Mouse (Mus musculus): ENCODE results near the gene Kcnmb2. TPM values are rescaled to one million over a fixed set of nuclear protein-coding genes. Genes with fewer than 3 reads are reported as not detected.

Gene Kcnmb2
- polyA plus RNA-seq, 1 experiment from 2014 or later: 6.5 TPM

- no peak for ATAC-seq
These were observed 171.6 kb downstream of the Kcnmb2 start for GRCm38 (mm10) chr3:32073881-32074280.

GRCm38 (mm10) chr3:32088762-32089161, 186.5 kb downstream of the Kcnmb2 start:
- Histone ChIP-seq H3K4me2 (replicated peaks) (no peak overlapping the region), H3K9ac (replicated peaks) (no peak overlapping the region)
- 91% methylated on average over 1 of the region's 1 CpGs for WGBS

More at GRCm38 (mm10) chr3:32073881-32074280, 171.6 kb downstream of the Kcnmb2 start:
- Histone ChIP-seq H3K27me3 (no peaks in the 10 kb centered on the region), H3K9me3 (no peaks in the 10 kb centered on the region), H3K4me2 (replicated peaks) (no peak overlapping the region), H3K9ac (replicated peaks) (no peak overlapping the region), H3K27ac (no peak overlapping the region), H3K4me1 (replicated peaks) (no peaks in the 10 kb centered on the region; the same call in 1 of the 2 replicates), H3K4me3 (replicated peaks) (no peak overlapping the region), H3K36me3 (no peaks in the 10 kb centered on the region)
- WGBS: 50% methylated on average over 8 of the region's 8 CpGs

GRCm38 (mm10) chr3:32101391-32101790, 199.1 kb downstream of the Kcnmb2 start:
- no peak overlapping the region for H3K4me2 ChIP-seq (replicated peaks)
- H3K27me3 ChIP-seq: no peaks in the 10 kb centered on the region
- H3K9ac ChIP-seq (replicated peaks): no peak overlapping the region
- no peaks in the 10 kb centered on the region for H3K9me3 ChIP-seq
- no peak overlapping the region for H3K4me3 ChIP-seq (replicated peaks)
- no peaks in the 10 kb centered on the region for H3K36me3 ChIP-seq
- no peak overlapping the region for H3K27ac ChIP-seq
- whole genome bisulfite sequencing: 89% methylated on average over 10 of the region's 10 CpGs
- ATAC-seq: no peak
- H3K4me1 ChIP-seq (replicated peaks): no peaks in the 10 kb centered on the region

More at GRCm38 (mm10) chr3:32088762-32089161, 186.5 kb downstream of the Kcnmb2 start:
- no peak overlapping the region for H3K27ac ChIP-seq
- ATAC-seq: no peak
- no peaks in the 10 kb centered on the region for H3K9me3 ChIP-seq
- no peaks in the 10 kb centered on the region for H3K27me3 ChIP-seq
- H3K4me3 ChIP-seq (replicated peaks): no peak overlapping the region
- H3K36me3 ChIP-seq: no peaks in the 10 kb centered on the region
- no peaks in the 10 kb centered on the region for H3K4me1 ChIP-seq (replicated peaks)

- Histone ChIP-seq H3K4me3 (replicated peaks) (no peak overlapping the region), H3K4me2 (replicated peaks) (no peak overlapping the region), H3K9me3 (no peaks in the 10 kb centered on the region), H3K9ac (replicated peaks) (no peak overlapping the region), H3K27me3 (no peaks in the 10 kb centered on the region), H3K27ac (no peak overlapping the region), H3K36me3 (no peaks in the 10 kb centered on the region), H3K4me1 (replicated peaks) (no peaks in the 10 kb centered on the region)
- ATAC-seq: no peak
- 85% methylated on average over 5 of the region's 5 CpGs for WGBS
These were observed 217.5 kb downstream of the Kcnmb2 start for GRCm38 (mm10) chr3:32119851-32120250.

- H3K9ac ChIP-seq (replicated peaks): no peak overlapping the region
- H3K4me3 ChIP-seq (replicated peaks): no peak overlapping the region
- no peaks in the 10 kb centered on the region for H3K27me3 ChIP-seq
- no peaks in the 10 kb centered on the region for H3K9me3 ChIP-seq
- no peak overlapping the region for H3K27ac ChIP-seq
- no peak overlapping the region for H3K4me2 ChIP-seq (replicated peaks)
- no peaks in the 10 kb centered on the region for H3K4me1 ChIP-seq (replicated peaks)
- no peaks in the 10 kb centered on the region for H3K36me3 ChIP-seq
- no peak for ATAC-seq
- 82% methylated on average over 3 of the region's 3 CpGs for WGBS
These were observed 219.4 kb downstream of the Kcnmb2 start for GRCm38 (mm10) chr3:32121731-32122130.

GRCm38 (mm10) chr3:32125431-32125830, 223.1 kb downstream of the Kcnmb2 start:
- H3K4me3 ChIP-seq (replicated peaks): no peak overlapping the region
- peaks cover 7% of the 10 kb centered on the region for H3K4me1 ChIP-seq (replicated peaks)
- H3K27me3 ChIP-seq: no peaks in the 10 kb centered on the region
- no peak overlapping the region for H3K4me2 ChIP-seq (replicated peaks)
- WGBS: 62% methylated on average over 4 of the region's 4 CpGs
- H3K9ac ChIP-seq (replicated peaks): no peak overlapping the region
- H3K36me3 ChIP-seq: no peaks in the 10 kb centered on the region
- H3K9me3 ChIP-seq: no peaks in the 10 kb centered on the region
- no peak overlapping the region for H3K27ac ChIP-seq
- ATAC-seq: no peak

GRCm38 (mm10) chr3:32128391-32128790, 226.1 kb downstream of the Kcnmb2 start:
- no peaks in the 10 kb centered on the region for H3K36me3 ChIP-seq
- no peak overlapping the region for H3K4me3 ChIP-seq (replicated peaks)
- ATAC-seq: no peak
- no peak overlapping the region for H3K9ac ChIP-seq (replicated peaks)
- no peak overlapping the region for H3K4me2 ChIP-seq (replicated peaks)
- H3K9me3 ChIP-seq: no peaks in the 10 kb centered on the region
- no peak overlapping the region for H3K27ac ChIP-seq
- H3K4me1 ChIP-seq (replicated peaks): peaks cover 14% of the 10 kb centered on the region
- 3% methylated on average over 5 of the region's 5 CpGs for WGBS
- H3K27me3 ChIP-seq: no peaks in the 10 kb centered on the region

- no peak overlapping the region for H3K9ac ChIP-seq (replicated peaks)
- no peak overlapping the region for H3K4me2 ChIP-seq (replicated peaks)
These were observed 228.4 kb downstream of the Kcnmb2 start for GRCm38 (mm10) chr3:32130696-32131095.

GRCm38 (mm10) chr3:32132395-32133004, 230.2 kb downstream of the Kcnmb2 start:
- no peaks in the 10 kb centered on the region for H3K27me3 ChIP-seq
- no peaks in the 10 kb centered on the region for H3K36me3 ChIP-seq
- H3K27ac ChIP-seq: peak overlapping the region; percentile 15; the same call in 1 of the 2 replicates
- ATAC-seq: peak; percentile 75
- H3K9me3 ChIP-seq: no peaks in the 10 kb centered on the region
- peaks cover 14% of the 10 kb centered on the region for H3K4me1 ChIP-seq (replicated peaks)
- no peak overlapping the region for H3K4me3 ChIP-seq (replicated peaks)
- H3K9ac ChIP-seq (replicated peaks): no peak overlapping the region
- 73% methylated on average over 3 of the region's 3 CpGs for WGBS
- H3K4me2 ChIP-seq (replicated peaks): no peak overlapping the region

More at GRCm38 (mm10) chr3:32130696-32131095, 228.4 kb downstream of the Kcnmb2 start:
- H3K9me3 ChIP-seq: no peaks in the 10 kb centered on the region
- no peak for ATAC-seq
- peaks cover 14% of the 10 kb centered on the region for H3K4me1 ChIP-seq (replicated peaks)
- no peak overlapping the region for H3K4me3 ChIP-seq (replicated peaks)
- H3K36me3 ChIP-seq: no peaks in the 10 kb centered on the region
- H3K27me3 ChIP-seq: no peaks in the 10 kb centered on the region
- WGBS: 82% methylated on average over 1 of the region's 1 CpGs
- H3K27ac ChIP-seq: no peak overlapping the region

GRCm38 (mm10) chr3:32144194-32144593, 241.9 kb downstream of the Kcnmb2 start:
- no peaks in the 10 kb centered on the region for H3K27me3 ChIP-seq

GRCm38 (mm10) chr3:32144655-32145054, 242.3 kb downstream of the Kcnmb2 start:
- ATAC-seq: no peak
- Histone ChIP-seq H3K4me3 (replicated peaks) (no peak overlapping the region), H3K36me3 (no peaks in the 10 kb centered on the region), H3K27ac (no peak overlapping the region), H3K9ac (replicated peaks) (no peak overlapping the region), H3K27me3 (no peaks in the 10 kb centered on the region), H3K9me3 (no peaks in the 10 kb centered on the region), H3K4me2 (replicated peaks) (no peak overlapping the region), H3K4me1 (replicated peaks) (no peaks in the 10 kb centered on the region)
- 55% methylated on average over 3 of the region's 3 CpGs for WGBS

More at GRCm38 (mm10) chr3:32144194-32144593, 241.9 kb downstream of the Kcnmb2 start:
- no peaks in the 10 kb centered on the region for H3K4me1 ChIP-seq (replicated peaks)
- no peak overlapping the region for H3K4me2 ChIP-seq (replicated peaks)
- H3K9ac ChIP-seq (replicated peaks): no peak overlapping the region
- no peak for ATAC-seq
- no peaks in the 10 kb centered on the region for H3K9me3 ChIP-seq
- H3K4me3 ChIP-seq (replicated peaks): no peak overlapping the region
- WGBS: 92% methylated on average over 5 of the region's 5 CpGs
- H3K36me3 ChIP-seq: no peaks in the 10 kb centered on the region
- H3K27ac ChIP-seq: no peak overlapping the region

GRCm38 (mm10) chr3:32147739-32148138, 245.4 kb downstream of the Kcnmb2 start:
- Histone ChIP-seq H3K4me1 (replicated peaks) (0 out of 2 replicates have a peak, but pooled peaks cover 5% of the 10 kb centered on the region), H3K9me3 (no peaks in the 10 kb centered on the region), H3K27me3 (no peaks in the 10 kb centered on the region), H3K36me3 (no peaks in the 10 kb centered on the region), H3K9ac (replicated peaks) (no peak overlapping the region), H3K27ac (no peak overlapping the region), H3K4me3 (replicated peaks) (no peak overlapping the region), H3K4me2 (replicated peaks) (no peak overlapping the region)
- 87% methylated on average over 4 of the region's 4 CpGs for WGBS
- ATAC-seq: no peak

Measured in midbrain, embryonic 13.5 days (tissue).